Mouse (Mus musculus) heart, postnatal 0 days (tissue): Measurements from ENCODE around the gene Clec16a. TPM values are rescaled to one million over a fixed set of nuclear protein-coding genes. Genes with fewer than 3 reads are reported as not detected.

Experiments
- ATAC-seq: fragments of 200-750 bp; cut with Nextera tagmentation; 2 replicates; pipeline ENCODE4 v1.8.0; 2017; ENCODE audit warnings: low read depth, moderate number of reproducible peaks, moderate library complexity; ENCODE audit not compliant: insufficient read depth
- DNase-seq: peaks from one replicate; pipeline ENCODE4 v3.0.0-alpha.2; 2016; ENCODE audit warnings: low spot score
- H3K27ac ChIP-seq: fragments of 300-500 bp; sonication (generic); 2 replicates; pipeline ENCODE4 v1.5.1; 2014; ENCODE audit warnings: low read depth, mild to moderate bottlenecking
- H3K27me3 ChIP-seq: fragments of 300-500 bp; sonication (generic); 2 replicates; pipeline ENCODE4 v1.6.1; 2014; ENCODE audit warnings: low read length, mixed read lengths; ENCODE audit not compliant: control insufficient read depth, insufficient read depth
- H3K36me3 ChIP-seq: fragments of 300-500 bp; sonication (generic); replicated peaks from 2 replicates; pipeline ENCODE4 v1.6.1; 2014; ENCODE audit warnings: low read length, mixed read lengths; ENCODE audit not compliant: control insufficient read depth, insufficient read depth
- H3K4me1 ChIP-seq: fragments of 300-500 bp; sonication (generic); 2 replicates; pipeline ENCODE4 v1.6.1; 2014; ENCODE audit warnings: antibody characterized with exemption; ENCODE audit not compliant: control insufficient read depth, insufficient read depth
- H3K4me2 ChIP-seq: fragments of 300-500 bp; sonication (generic); 2 replicates; pipeline ENCODE4 v1.6.1; 2014; ENCODE audit warnings: low read depth, mild to moderate bottlenecking, low read length, moderate library complexity
- H3K4me3 ChIP-seq: fragments of 300-500 bp; sonication (generic); 2 replicates; pipeline ENCODE4 v1.5.1; 2014; ENCODE audit warnings: low read depth, low read length
- H3K9ac ChIP-seq: fragments of 300-500 bp; sonication (generic); replicated peaks from 2 replicates; pipeline ENCODE4 v1.6.1; 2014; ENCODE audit warnings: low read depth, low read length, mixed read lengths
- H3K9me3 ChIP-seq: fragments of 300-500 bp; sonication (generic); replicated peaks from 2 replicates; pipeline ENCODE4 v1.6.1; 2016; ENCODE audit warnings: low read length; ENCODE audit not compliant: control insufficient read depth
- CTCF ChIP-seq: IDR thresholded peaks from 2 replicates; pipeline ENCODE4 v1.5.1; 2016; ENCODE audit warnings: antibody characterized with exemption, control low read depth, low read depth
- EP300 ChIP-seq: IDR thresholded peaks from 2 replicates; pipeline ENCODE4 v1.6.1; 2016; ENCODE audit warnings: antibody characterized with exemption, low read depth
- WGBS: fragments of 180-500 bp; shearing (Covaris S2); extraction: QIAGEN DNeasy Blood & Tissue Kit; methylation state at CpG from one replicate; pipeline ENCODE4 v1.1.7; 2014; 5-methylcytosine and 5-hydroxymethylcytosine counted together
- polyA plus RNA-seq: library from polyadenylated mRNA; unstranded; fragments of >200 nt; fragmentation: Nextera tagmentation; extraction: Ambion mirVana; gene quantifications from 2 replicates; pipeline ENCODE4 v1.2.1, GENCODE M21; 2015
- total RNA-seq: library from RNA; depleted of rRNA; stranded (reverse); fragments of >200 nt; gene quantifications from 2 replicates; pipeline ENCODE4 v1.2.3, GENCODE M21; 2014; ENCODE audit warnings: low replicate concordance

Gene Clec16a
- total and polyA plus RNA-seq, 2 experiments from 2014 or later, result 37.7 to 39.6 TPM

DNA sequence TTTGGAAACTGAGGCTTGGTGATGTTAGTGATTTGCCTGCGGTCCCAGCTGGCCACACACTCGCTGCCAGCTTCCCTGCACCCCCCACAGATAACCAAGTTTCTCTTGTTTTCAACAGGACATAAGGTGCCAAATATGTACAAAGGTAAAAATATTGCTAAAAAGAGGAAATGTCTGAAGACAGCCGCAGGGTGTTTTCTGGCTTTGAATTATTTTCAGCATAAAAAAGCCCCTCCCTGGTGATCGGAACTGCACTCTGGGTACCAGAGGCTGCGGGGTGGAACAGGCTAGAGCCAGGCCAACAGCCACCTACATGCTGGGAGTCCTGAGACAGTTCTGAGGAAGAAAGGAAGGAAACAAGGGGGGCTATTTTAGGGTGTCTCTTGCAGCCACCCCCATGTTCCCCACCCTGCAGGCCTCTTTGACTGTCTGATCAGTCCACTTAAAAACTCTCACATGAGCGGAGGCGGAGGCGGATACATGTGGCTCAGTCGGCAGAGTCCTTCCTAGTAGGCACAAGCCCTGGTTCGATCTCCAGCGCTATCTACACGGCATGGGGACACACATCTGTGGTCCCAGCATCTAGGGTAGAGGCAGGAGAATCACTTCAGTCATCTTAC, 29.1 kb upstream of the Clec16a start:
- Histone ChIP-seq H3K9ac (no peak overlapping the region), H3K9me3 (no peaks in the 10 kb centered on the region), H3K4me3 (no peak overlapping the region), H3K4me1 (no peaks in the 10 kb centered on the region), H3K36me3 (no peaks in the 10 kb centered on the region), H3K27ac (no peak overlapping the region), H3K4me2 (no peak overlapping the region), H3K27me3 (0 out of 2 replicates have a peak, but pooled peaks cover 3% of the 10 kb centered on the region)
- DNase-seq (no peak), ATAC-seq (no peak)
- no peak for TF ChIP-seq CTCF
- no peak for TF ChIP-seq EP300
- 84% methylated on average over 12 of the region's 12 CpGs for WGBS

DNA sequence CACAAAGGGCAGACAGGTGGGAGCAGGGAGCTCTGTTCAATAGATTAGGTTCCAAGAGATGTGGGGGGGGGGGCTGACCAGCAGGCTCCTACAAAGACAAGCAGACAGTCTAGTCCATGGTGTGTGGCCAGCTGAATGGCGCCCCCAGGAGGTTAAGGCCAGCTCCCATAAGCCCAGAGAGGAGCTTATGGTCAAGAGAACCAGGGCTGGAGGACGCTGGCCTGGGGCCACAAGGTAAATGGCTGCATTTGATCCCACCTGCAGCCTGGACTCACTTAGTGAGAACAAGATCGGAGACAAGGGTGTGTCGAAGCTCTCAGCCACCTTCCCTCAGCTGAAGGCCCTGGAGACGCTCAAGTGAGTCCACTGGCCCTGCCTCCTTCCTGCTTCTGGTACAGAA, 27.1 kb upstream of the Clec16a start:
- no peaks in the 10 kb centered on the region for H3K36me3 ChIP-seq
- no peak overlapping the region for H3K27ac ChIP-seq
- TF ChIP-seq CTCF (no peak), EP300 (no peak)
- H3K9me3 ChIP-seq, result no peaks in the 10 kb centered on the region
- no peaks in the 10 kb centered on the region for H3K4me1 ChIP-seq
- no peak overlapping the region for H3K4me3 ChIP-seq
- 59% methylated on average over 5 of the region's 5 CpGs for WGBS
- H3K4me2 ChIP-seq, result no peak overlapping the region
- ATAC-seq (no peak), DNase-seq (no peak)
- H3K9ac ChIP-seq, result no peak overlapping the region
- H3K27me3 ChIP-seq, result no peaks in the 10 kb centered on the region

DNA sequence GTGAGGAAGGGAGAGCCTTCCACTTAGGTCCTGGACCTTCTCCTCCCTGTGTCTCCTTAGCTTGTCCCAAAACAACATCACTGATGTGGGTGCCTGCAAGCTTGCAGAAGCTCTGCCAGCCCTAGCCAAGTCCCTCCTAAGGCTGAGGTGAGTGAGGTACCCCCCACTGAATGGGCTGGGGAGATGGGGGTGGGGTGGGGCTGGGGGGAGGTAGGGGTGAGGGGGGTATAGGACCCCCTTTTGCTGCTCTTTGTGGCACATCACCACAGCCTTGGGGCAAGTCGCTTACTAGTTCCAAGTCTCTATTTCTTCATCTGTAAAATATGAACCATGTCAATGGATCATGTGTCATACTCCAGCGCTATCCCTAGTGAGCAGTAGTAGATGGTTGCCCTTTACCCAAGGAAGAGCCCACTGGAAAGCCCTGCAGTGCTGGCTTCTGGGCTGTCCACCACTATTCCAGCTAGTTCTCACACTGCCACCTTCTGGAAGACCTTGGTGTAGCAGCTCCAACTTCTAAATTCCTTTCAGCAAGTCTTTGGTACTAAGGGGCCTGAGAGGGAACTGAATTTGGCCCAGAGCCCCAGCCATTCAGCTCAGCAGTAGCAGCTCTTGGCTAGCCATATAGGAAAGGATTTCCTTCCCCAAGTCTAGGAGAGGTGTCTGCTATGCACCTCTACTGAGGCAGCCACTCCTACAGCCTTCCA, 24.1 kb upstream of the Clec16a start:
- Histone ChIP-seq H3K4me1 (no peaks in the 10 kb centered on the region), H3K9ac (no peak overlapping the region), H3K27me3 (no peaks in the 10 kb centered on the region), H3K4me3 (no peak overlapping the region), H3K27ac (no peak overlapping the region), H3K9me3 (no peaks in the 10 kb centered on the region), H3K36me3 (no peaks in the 10 kb centered on the region), H3K4me2 (no peak overlapping the region)
- peak; percentile 84 for DNase-seq
- peak; percentile 66 for ATAC-seq
- 44% methylated on average over 2 of the region's 2 CpGs for WGBS
- peak; percentile 82 for TF ChIP-seq CTCF
- TF ChIP-seq EP300, result no peak

GRCm38 (mm10) chr16:10522811-10523210, 22.3 kb upstream of the Clec16a start:
- Histone ChIP-seq H3K4me1 (no peaks in the 10 kb centered on the region), H3K4me3 (no peak overlapping the region), H3K9me3 (no peaks in the 10 kb centered on the region), H3K27ac (no peak overlapping the region), H3K4me2 (no peak overlapping the region), H3K9ac (no peak overlapping the region), H3K27me3 (no peaks in the 10 kb centered on the region), H3K36me3 (no peaks in the 10 kb centered on the region)
- DNase-seq (peak; percentile 48), ATAC-seq (no peak)
- 72% methylated on average over 1 of the region's 1 CpGs for WGBS
- TF ChIP-seq CTCF (peak; percentile 67), EP300 (no peak)

GRCm38 (mm10) chr16:10523650-10524049, 21.5 kb upstream of the Clec16a start:
- DNase-seq (no peak), ATAC-seq (no peak)
- Histone ChIP-seq H3K4me1 (no peaks in the 10 kb centered on the region), H3K27ac (no peak overlapping the region), H3K27me3 (no peaks in the 10 kb centered on the region), H3K4me3 (no peak overlapping the region), H3K9ac (no peak overlapping the region), H3K36me3 (no peaks in the 10 kb centered on the region), H3K9me3 (no peaks in the 10 kb centered on the region), H3K4me2 (no peak overlapping the region)
- WGBS, result 92% methylated on average over 8 of the region's 8 CpGs
- TF ChIP-seq EP300, result no peak
